Mouse (Mus musculus) adipose tissue, adult 10 weeks (tissue): ENCODE data around the gene 4930447C04Rik. TPM values are rescaled to one million over a fixed set of nuclear protein-coding genes. Genes with fewer than 3 reads are reported as not detected.

Experiments used
- polyA plus RNA-seq: library from polyadenylated mRNA; stranded (reverse); fragments of 350-450 nt; fragmentation: Illumina TruSeq; extraction: RNeasy Lipid Tissue Mini Kit (QIAGEN cat#74804); gene quantifications from one replicate; pipeline ENCODE4 v1.2.3, GENCODE M21; 2014; ENCODE audit warnings: low read depth, low replicate concordance

4930447C04Rik gene
- 0.57 TPM for polyA plus RNA-seq

GRCm38 (mm10) chr12:72940071-72940821, at the start of gene 4930447C04Rik:
Gene 4930447C04Rik (minus strand): TSS chr12:72940774.

GRCm38 (mm10) chr12:72939616-72940015, 958 bp downstream of the 4930447C04Rik start, which contains the start of gene Six6:
Gene Six6 (plus strand): TSS chr12:72939892.

Other genes with a start within 250 kb of the 4930447C04Rik start
- 151 TPM for gene Ppm1a, start 183.3 kb downstream of the 4930447C04Rik start, polyA plus RNA-seq
- not detected for gene Six6, start 882 bp downstream of the 4930447C04Rik start, polyA plus RNA-seq
- 2.8 TPM for gene Six1, start 113.1 kb upstream of the 4930447C04Rik start, polyA plus RNA-seq
- gene Six4, start 172.7 kb upstream of the 4930447C04Rik start, polyA plus RNA-seq: 1.0 TPM
- gene Mnat1, start 182.9 kb upstream of the 4930447C04Rik start, polyA plus RNA-seq: 17.6 TPM